Mouse (Mus musculus) small intestine, adult 2 months (tissue): ENCODE results near the gene Oas1h.

Experiments used
- CTCF ChIP-seq: fragments of 200-500 bp; IDR thresholded peaks from 2 replicates; pipeline ENCODE4 v1.5.1; 2012; ENCODE audit warnings: low read depth, mild to moderate bottlenecking, control low read depth, inconsistent platforms, low read length, moderate library complexity, mixed read lengths; ENCODE audit not compliant: insufficient replicate concordance, insufficient read length; ENCODE audit errors: extremely low read depth
- POLR2A ChIP-seq: fragments of 200-500 bp; IDR thresholded peaks from 2 replicates; pipeline ENCODE4 v1.6.1; 2012; ENCODE audit warnings: low read depth, mild to moderate bottlenecking, control low read depth, inconsistent platforms, low read length, moderate library complexity

GRCm38 (mm10) chr5:120892243-120892660 lies 31.0 kb downstream of the Oas1h start:
- TF ChIP-seq POLR2A (no peak), CTCF (no peak)
